Mouse (Mus musculus) NIH3T3 (cell line): ENCODE data around the gene Gucy2g.

Experiments used
- DNase-seq: peaks from one replicate; pipeline ENCODE4 v3.0.0-alpha.2; 2012; ENCODE audit warnings: low read depth

Gucy2g gene

GRCm38 (mm10) chr19:55247991-55248520, 7.0 kb upstream of the Gucy2g start:
- DNase-seq = no peak

DNA sequence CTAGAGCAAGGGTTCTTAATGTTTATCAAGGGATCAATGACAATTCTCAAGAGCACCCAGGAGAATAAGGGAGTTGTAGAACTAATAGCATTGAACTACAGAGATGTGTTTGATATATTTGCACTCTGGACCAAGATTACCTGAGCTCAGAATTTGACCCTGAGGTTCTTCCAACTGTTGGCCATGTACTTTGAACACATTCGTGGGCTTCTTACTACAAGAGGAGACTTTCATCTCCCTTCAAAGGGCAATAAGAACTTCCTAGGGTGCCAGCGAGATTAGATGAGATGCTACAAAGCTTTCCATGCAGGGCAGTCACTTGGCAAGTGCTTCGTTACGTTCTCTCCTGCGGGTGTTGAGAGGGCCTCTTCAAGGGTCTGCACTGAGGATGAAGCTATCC, 6.5 kb upstream of the Gucy2g start:
- DNase-seq = no peak

DNA sequence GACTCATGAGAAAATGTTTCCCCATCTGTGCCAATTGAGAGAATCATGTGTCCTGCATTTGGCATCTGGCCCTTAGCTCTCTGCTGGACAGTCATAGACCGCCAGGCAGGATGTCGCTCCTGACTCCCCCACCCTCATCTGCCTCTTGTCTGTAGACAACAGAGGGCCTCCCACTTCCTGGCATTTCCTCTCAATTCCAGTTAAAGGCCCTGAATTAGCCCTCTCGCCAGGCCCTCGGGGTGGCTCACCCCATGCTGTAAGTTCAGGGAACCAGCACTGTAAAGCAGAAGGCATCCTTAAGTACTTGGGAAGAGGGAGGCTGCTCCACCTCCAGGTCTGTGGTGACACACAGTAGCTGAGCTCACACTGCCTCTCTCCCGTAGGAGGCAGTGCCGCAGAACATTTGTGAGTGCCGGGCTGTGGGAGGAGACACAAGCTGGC, 3.8 kb upstream of the Gucy2g start:
- peak; percentile 87 for DNase-seq

DNA sequence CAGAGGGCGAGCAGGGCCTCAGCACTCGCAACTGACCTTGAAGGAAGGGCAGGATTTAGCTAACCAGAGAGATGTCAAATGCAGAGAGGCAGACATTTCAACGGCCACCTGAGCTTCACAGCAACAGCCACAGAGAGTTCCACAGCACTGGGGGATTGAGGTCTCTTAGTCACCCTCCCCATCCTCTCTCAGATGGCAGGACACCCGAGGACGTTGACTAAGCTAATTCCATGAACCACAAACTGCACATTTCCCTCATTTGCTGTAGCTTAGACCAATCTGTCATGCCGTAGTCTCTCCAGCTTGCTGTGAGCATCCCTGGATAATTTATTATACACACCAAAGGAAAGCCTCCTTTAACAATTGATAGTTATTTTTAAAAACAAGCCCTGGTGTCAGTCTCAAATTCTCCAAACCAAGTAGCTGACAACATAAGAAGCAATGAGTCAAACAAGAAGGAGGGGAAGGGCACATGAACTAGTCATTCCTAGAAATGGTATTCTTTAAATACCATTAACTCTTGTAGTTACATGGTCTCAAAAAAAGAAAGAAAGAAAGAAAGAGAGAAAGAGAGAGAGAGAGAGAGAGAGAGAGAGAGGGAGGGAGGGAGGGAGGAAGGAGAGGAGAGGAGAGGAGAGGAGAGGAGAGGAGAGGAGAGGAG, 1.1 kb downstream of the Gucy2g start:
- DNase-seq = no peak

GRCm38 (mm10) chr19:55236564-55236963, 4.5 kb downstream of the Gucy2g start:
- DNase-seq = no peak

DNA sequence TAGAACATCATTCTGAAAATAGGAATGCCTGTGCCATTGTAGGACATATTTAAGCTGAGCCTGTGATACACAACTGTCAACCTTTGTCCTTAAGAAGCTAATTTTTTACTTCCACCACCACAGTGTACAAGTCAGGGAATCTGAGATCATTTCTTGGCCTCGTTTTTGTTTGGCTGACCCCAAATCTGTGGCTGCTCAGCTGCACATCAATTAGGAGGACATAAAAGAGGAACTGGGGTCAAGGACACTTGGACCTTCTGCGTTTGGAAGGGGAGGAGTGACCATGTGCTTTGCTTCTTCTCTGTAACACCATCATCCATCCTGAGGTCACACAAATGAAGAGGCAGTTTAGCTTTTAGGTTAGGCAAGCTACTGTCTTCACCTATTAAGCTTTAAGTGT, 5.0 kb downstream of the Gucy2g start:
- no peak for DNase-seq

GRCm38 (mm10) chr19:55232136-55232535, 8.9 kb downstream of the Gucy2g start:
- DNase-seq = peak; percentile 43

DNA sequence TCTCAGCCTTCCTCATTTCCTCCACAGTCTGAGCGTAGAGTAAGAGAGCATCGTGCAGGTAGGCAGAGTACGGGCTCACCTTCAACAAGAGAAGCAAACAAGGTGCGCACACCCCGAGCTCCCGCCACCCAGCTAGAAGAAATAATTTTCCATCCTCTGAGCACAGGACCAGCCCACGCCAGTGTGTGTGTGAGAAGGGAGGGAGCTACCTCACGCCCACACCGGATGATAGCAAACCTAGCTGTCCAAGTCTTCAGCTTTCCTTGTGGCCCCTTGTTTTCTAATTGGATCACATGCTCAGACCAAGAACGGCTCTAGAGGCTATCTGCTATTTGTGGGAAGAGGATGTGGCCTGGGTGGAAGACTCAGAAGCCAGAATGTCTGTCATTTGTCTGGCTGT, 10.0 kb downstream of the Gucy2g start:
- DNase-seq = no peak

GRCm38 (mm10) chr19:55227135-55227534, 13.9 kb downstream of the Gucy2g start:
- DNase-seq = no peak

DNA sequence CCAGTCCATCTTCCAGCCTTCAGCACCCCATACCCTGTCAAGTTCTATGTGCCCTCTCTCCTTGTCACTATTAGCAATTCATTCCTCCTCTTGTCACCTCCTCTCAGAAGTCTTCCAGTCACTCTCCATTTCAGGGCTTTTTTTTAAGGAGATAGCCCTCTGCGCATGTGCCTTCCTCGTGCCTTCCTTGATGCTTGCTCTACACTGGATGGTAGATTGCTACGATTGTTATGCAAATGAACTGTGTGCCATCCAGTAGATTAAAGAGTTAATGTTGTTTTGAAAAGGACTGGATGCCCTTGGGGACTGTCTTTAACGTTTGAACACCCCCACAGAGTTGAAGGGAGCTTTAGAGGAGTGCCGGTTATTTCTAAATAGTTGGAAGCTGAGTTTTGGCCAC, 14.4 kb downstream of the Gucy2g start:
- no peak for DNase-seq

- DNase-seq = no peak
These were observed 18.8 kb downstream of the Gucy2g start for GRCm38 (mm10) chr19:55222268-55222667.

DNA sequence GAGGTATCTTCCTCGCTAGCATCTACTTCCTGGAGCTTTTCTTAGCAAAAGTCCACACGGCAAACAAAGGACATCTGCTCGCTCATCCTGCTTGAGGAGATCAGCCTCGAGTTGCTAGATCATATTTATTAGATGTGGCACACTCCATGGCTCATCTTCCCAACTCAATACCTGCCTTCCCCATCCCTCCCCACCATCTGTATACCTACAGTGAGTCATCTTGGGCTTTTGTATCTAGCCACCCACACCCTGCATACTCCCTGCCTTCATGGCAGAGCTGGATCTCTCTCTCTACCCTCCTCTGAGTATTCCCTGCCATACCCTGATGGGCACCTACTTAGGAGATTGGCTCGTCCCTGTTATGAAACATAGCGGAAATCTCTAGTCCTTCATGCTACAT, 19.8 kb downstream of the Gucy2g start:
- DNase-seq = no peak

DNA sequence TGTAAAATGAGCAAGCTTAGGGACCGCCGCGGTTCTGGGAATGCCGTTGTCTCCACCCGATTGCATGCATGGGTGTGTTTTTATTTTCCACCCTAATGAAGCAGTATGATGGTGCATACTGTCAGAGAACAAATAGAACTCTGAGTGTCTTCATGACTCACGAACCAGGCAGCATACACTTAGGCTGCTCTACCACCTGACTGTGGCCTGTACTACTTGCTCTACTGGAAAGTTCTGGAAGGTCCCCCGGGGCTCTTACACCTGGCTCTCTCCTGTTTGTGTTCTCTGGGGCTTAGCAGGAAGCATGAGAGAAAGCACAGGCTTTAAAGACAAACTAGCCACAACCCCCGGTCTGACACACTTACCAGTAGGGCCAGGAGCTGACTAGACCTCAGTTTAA, 21.7 kb downstream of the Gucy2g start:
- no peak for DNase-seq

DNA sequence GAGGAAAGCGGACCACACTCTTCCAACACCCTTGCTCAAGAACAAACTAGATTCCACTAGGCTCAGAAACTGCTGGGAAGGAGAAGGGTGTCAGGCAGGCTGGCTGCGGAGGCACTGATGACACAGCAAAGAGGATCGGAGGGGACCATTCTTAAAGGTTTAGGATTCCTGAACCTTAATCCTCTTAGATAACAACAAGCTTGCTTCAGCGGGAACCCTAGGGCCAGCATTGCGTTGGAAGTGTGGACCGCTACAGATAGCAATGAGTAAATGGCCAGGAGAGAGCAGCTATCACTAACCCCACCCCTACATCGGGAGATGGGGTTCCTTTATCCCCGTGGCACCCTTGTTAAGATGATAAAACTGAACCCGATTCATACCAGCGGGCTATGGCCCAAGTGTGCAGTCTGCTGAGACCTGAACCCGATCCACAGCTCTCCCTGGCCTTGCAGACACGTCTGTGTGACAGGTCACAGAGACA, 22.3 kb downstream of the Gucy2g start:
- no peak for DNase-seq

GRCm38 (mm10) chr19:55218192-55218739, 22.8 kb downstream of the Gucy2g start:
- peak; percentile 88 for DNase-seq

DNA sequence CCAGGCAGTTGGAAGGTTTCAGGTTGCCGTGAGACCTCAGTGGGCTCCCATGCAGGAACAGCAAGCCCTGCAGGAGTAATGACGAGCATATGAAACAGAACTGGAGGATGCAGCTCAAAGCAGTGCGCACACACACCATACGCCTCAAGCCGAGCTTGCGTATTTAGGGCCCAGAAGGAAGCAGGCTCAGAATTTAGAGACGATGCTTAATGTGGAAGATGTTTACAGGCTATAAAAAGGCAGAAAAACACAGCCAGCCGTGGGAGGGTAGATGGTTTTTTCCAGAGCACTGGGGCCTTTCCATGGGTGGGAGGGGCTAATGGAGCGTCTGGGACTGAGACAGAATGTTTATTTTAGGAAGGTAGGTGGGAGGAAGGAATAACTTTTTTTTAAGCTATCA, 23.7 kb downstream of the Gucy2g start:
- DNase-seq = no peak

GRCm38 (mm10) chr19:55216876-55217275, 24.2 kb downstream of the Gucy2g start:
- peak; percentile 85 for DNase-seq

DNA sequence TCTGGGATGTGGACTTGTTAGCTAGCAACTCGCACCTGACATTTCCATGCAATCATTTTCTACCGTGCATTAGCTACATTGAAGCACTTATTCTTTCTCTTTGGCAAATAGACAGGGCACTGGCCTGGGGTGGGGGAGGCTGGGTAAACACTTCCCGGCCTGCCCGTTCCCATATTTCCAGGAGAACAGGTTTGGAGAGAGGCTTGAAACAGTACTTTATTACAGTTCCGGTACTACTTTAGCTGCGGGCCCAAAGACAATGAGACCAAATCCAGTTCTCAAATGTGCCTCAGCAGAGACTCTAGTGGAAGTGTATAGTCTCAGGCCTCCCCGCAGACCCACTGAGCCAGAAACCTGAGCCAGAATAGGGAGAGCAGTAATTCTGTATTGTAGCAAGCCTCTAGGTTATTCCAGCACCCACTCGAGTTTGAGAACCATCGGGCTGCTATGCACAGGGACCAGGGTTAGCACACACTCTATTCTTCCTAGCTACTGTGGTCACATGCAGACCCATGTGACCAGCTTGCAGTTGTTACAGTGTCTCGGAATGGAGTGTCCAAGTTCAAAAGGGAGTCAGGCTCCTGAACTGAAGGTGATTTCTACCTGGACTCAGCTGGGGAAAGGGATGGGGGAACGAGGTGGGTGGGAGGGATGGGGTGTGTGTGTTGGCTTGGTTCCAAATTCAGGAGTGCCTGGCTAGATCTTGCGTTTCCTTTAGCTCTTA, 27.3 kb downstream of the Gucy2g start:
- DNase-seq = no peak

DNA sequence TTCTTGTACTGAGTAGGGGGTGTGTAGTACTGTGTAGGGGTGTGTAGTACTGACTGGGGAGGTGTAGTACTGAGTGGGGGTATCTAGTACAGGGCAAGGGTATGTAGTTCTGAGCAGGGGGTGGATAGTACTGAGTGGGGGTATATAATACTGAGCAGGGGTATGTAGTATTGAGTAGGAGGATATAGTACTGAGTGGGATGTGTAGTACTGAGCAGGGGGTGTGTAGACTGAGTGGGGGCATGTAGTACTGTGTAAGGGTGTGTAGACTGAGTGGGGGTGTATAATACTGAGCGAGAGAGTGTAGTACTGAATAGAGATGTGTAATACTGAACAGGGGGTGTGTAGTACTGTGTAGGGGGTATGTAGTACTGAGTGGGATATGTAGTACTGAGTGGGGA, 29.3 kb downstream of the Gucy2g start:
- no peak for DNase-seq

DNA sequence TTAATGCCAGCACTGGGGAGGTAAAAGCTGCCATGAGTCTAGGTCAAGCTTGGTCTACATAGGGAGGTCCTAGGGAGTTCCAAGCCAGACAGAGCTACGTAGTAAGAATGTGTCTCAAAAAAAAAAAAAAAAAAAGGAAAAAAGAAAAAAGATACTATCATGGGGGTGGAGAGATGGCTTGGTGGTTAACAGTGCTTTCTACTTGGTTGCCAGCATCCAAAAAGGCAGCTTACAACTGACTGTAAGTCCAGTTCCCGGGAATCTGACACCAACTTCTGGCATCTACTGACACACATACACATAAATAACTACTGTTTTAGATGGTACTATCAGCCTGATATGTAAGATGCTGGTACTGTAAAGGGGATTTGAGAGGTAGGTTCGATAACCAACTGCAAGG, 32.0 kb downstream of the Gucy2g start:
- DNase-seq = no peak

DNA sequence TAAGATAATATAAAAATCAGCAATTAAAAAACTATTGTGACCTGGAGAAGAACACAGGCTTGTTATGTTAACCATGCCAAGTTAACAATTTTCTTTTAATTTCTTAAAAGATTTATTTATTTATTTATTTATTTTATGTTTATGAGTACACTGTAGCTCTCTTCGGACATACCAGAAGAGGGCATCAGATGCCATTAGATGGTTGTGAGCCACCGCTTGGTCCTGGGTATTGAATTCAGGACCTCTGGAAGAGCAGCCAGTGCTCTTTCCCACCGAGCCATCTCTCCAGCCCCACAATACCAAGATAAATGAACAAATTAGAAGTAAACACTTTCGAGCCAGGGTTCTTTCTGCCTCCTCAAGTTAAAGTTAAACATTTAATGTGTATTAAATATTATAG, 32.4 kb downstream of the Gucy2g start:
- peak; percentile 60 for DNase-seq

DNA sequence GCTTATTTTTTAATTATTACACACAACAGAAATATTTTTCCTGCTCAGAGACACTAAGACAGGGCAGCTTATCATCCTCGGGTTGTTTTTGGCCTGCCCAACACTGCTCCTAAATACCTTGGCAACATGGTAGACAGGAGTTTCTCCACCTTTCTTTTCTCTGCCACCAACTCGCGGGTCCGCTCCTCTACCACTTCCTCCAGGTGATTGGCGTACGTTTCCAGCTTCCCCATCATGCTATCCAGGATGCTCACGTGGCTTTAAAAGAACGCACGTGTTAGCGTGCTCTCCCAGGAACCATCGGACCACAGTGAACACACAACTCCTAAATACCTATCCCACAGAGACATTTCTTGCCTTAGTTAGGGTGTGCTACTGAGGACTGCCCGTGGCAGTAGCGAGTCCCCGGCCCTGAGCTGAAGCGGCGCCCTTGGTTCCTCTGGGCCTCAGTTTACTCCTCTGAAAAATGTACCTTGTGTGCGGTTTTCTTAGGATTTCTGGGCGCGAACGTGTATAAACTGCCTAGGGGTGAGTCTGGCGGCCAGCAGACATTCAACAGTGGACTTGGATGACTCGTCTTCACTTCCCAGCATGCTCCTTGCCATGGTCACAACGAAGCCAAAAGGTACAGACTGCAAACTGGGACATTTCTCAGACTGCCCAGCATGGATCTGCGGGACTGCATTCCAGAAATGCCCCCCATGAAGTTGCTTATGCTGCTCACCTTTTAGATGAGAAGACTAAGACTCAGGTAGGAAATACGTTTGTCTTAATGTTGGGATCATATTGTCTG, 33.1 kb downstream of the Gucy2g start:
- DNase-seq = no peak
